Mouse (Mus musculus): Measurements from ENCODE around the gene Slco3a1.

Slco3a1 gene

DNA sequence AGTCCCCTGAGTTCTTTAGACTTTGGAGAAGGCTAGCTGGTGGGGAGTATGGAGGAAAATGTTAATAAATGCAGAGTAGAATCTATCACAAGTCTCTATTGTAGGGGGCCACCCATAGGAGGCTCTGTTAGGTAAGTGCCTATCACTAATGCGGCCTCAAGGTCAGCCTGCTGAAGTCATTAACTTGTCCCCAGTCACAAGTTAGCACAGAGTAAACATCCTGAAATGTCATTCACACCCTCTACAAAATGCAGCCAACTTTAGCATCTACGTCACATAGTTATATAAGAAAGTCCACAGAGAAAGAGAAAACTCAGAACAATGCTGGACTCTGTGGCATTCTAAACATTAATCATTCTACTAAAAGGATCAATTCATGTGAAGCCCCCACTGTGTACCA, 173.5 kb downstream of the Slco3a1 start:
- no peak for DNase-seq (ENCODE audit: low spot score)

DNA sequence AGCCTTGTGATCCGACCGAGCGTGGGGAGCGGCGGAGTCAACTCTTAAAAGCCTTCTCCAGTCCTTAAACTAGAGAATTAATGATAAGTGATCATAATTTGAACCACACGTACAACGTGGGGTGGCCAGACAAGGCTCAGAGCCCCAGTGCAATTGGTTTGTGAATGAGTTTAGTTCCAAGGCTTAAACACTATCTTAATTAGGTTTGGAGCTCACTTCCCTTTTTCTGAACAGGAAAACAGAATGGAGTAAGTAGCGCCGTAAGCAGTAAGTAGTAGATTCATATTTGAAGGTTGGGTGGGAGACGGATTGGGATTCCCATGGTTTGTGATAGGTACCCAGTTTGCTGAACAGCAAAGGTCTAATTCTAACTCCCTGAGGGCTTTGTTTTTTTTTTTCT, 176.7 kb downstream of the Slco3a1 start:
- no peak for DNase-seq (ENCODE audit: low spot score)

DNA sequence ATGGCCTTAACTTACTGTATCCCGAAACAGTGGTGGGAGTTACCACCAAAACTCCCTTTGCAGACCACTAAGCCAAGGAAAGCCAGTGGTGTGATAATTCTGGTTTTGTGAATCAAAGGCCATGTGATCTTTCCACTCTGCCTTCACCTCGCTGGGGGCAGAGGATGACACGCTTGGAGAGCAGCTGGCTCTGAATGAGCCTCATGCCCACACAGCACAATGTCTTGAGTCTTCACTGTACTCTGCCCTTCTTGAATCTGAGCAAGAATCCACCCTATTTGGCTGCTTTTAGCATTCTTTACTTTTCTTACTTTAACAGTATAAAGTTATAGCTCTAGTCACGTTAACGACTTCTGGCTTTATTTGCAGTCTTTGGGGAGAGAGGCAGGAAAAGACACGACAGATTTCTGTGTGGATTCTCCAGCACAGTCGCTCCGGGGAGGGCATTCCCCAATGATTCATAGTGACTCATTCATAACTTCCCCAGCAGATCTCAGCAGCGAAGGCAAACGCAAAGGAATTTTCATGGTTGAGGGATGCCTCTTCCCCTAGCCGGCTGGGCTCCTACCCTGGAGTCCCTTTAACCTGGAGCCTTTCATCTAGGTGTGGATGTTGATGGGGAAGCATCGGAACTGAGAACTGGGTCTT, 178.1 kb downstream of the Slco3a1 start:
- peak; percentile 24 for DNase-seq (ENCODE audit: low spot score)

DNA sequence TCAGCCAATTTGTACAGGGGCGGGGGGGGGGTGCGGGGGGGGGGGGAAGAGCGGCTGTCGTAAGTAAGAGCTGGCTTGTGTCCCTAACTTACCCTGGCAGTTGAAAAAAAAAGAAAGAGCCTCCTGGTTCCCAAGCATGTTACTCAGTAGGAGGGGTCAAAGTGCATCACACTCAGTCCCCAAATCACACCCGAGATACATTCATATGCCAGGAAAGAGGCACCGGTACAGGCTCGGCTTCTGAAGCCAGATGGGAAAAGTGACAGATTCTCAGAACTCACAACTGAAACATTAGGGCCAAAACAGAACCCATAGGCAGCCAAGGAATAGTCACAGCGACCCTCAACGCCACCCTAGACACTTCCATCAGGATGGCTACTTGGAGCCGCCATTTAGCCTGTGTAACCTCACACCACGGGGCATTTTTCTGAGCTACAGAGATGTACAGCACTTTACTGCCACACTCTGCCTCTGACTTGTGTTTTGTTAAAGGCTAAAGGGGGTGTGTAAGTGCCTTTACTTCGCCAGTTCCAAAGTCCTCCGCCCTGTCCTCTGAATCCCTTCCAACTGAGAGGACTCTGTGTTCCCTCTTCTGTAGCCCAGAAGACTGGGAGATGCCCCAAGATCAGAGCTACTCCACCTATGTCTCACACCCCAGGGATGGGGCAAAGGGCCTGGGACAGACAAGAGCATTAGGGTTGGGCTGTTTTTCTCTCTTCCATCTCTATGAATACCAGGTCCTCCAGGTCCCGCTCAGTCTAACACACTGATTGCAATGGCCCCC, 179.2 kb downstream of the Slco3a1 start:
- DNase-seq (ENCODE audit: low spot score) = no peak

DNA sequence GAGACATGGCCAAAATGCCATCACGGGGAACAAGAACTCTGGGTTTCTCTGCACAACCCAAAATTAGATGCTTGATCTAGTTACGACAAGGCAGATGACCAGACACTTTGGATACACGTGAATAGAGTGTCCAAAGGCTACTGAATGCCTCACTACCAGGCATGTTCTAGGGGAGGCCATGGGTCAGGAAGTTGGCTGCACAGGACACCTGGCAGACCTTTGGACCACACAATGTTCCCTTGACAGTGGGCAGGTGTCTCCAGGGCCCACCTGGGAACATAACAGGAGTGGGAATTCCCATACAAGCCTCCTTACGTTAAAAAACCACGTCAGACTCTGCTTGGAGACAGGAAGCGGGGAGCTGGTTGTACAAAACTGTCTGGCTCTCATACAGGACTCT, 181.5 kb downstream of the Slco3a1 start:
- no peak for DNase-seq (ENCODE audit: low spot score)

DNA sequence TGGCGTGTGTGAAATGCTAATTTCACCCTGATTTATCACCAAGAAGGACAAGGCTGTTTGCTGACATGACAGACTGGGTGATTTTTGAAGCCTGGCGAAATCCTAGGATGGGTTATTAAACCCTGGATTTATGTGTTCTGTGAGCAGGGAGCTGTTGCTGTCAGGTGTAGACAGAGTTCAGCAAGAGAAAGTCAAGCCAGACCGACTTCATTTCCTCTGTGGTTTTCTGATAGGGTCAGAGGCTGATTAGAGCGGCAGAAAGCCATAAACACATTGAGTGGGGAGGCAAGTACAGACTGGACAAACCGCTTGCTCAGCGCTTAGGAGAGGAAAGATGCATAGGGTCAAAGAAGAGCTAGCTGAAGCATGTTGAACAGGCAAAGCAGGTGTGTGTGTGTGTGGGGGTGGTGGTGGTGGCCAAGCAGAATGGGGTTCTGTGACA, 182.4 kb downstream of the Slco3a1 start:
- DNase-seq (ENCODE audit: low spot score) = no peak

DNA sequence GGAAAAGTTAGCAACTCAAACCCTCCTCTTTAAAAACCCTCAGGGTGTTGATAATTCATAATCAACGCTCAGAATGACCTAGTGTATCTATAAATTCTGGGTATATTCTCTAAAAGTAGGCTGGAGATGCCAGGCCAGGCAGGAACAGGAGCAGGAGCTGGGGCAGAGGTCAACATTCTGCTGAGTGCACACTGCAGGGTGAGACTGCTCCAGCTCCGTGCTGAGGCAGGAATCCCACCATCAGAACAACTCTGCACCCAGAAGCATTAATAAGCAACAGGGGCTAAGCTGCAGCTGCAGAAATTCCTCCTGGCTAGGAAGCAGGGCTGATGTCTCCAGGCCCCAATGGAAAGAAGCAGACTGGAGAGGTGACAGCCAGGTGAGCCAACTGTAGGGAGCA, 182.9 kb downstream of the Slco3a1 start:
- no peak for DNase-seq (ENCODE audit: low spot score)

DNA sequence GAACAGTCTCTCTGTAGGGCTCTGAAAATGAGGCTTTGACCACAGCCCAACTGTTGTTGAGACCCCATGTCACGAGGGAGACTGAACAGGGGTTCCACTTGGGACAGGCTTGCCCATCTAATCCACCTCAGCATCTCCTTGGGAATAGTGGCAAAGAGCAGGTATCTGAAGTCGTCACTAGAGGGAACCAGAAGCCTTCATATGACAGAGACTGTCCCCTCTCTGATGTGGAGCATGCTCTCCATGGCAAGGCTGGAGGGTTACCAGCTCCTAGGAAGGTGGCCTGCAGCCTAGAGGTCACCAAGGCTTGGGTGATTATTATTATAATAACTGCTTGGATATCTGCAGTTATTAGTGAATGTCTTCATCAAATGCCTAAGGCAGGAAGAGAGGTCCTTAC, 183.4 kb downstream of the Slco3a1 start:
- peak; percentile 51 for DNase-seq (ENCODE audit: low spot score)

DNA sequence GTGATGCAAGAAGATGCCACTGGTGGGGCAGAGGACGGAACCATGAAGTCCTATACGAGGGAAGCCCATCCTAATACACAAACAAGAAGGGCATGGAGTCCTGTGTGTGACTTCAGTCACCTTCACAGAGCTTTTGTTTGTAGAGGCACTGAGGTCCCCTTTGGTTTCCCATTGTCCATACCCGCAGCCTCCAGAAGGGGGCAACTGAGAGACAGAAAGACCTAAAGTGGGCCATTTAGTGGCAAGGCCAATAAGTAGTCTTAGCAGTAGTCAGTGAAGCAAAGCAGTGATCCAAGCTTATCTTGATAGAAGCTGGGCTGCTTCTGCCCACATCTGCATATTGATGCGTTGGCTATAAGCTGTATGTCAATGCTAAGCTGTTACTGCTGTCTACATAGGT, 184.9 kb downstream of the Slco3a1 start:
- peak; percentile 39 for DNase-seq (ENCODE audit: low spot score)

DNA sequence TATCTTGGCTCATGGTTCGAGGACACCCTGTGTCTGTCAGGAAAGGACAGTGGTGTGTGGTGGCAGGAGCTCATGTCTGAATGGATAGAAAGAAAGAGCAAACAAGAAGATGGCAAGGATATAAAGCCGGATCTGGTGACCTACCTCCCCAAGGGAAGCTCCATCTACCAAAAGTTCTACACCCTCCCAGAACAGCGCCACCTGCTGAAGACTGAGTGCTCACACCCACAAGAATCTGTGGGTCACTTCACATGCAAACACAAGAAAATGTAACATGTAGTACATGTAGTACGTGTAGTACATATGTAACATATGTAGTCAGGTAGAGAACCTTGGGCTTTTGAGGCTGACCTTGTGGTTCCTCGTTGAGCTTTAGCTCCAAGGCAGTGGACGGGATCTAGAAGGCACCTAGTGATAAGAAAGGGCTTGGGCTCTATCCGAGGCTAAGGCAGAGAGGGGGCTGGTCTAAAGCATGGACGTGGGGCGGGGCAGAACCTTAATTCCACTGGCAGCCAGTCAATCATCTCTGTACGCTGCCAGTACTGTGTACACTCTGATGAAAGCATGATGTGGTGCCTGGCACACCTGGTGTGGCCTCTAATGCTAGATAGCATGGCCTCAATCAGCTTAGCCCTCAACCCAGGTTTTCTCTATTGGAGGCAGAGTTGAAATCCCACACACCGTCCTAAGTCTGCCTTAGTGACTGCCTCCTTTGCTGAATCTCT, 186.2 kb downstream of the Slco3a1 start:
- DNase-seq (ENCODE audit: low spot score) = no peak

DNA sequence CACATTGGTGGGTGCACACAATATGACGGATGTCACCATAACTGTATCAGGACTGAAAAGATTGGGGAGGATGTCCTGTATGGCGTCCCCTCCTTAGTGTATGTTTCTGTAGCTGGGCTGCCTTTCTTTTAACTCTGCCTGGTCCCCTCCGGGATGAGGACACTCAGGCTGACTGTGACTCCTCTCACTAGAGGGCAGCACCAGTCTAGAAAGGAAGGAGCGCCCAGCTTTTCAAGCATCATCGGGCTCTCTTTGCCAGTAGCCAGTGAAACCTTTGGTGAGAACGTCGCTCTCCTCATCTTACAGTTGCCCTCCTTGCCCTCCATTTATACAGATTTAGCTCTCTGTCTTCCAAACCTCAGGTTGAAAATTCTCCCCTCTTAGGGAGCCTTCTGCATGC, 187.2 kb downstream of the Slco3a1 start:
- DNase-seq (ENCODE audit: low spot score) = peak; percentile 37

DNA sequence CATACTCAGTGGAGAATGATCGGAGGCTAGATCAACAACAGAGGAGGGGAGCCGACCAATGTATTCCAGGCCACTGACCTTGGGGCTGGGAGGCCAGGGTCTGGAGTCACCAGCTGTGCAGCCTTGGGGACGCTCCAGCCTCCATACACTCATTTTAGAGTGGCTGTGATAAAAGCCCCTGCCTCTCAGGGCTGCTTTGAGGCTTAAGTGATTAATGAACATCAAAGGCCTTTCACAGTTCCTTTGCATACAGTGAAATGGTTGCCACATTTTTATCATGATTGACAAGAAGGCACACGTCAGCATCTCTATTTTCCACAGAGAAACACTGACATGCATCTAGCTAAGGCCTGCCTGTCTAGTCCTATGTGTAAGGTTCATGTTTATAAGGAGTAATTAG, 189.0 kb downstream of the Slco3a1 start:
- DNase-seq (ENCODE audit: low spot score) = no peak

DNA sequence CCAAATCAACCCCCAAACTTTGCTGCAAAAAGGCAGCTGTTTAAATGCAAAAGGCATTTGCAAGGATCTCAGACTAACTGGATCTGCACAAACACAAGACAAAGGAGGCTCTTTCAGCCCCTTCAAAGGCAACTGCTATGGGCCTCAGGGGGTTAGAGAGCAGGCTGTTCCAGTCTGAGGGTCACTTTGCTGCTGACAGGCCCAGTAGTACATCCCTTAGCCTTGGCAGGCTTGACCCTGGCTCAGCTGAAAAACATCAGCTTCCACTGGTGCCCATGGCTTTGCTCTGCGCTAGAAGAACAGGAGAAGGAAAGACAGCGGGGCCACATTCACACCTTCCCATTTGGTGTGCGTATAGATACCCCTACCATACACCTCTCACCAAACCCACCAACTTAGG, 189.6 kb downstream of the Slco3a1 start:
- DNase-seq (ENCODE audit: low spot score) = no peak

DNA sequence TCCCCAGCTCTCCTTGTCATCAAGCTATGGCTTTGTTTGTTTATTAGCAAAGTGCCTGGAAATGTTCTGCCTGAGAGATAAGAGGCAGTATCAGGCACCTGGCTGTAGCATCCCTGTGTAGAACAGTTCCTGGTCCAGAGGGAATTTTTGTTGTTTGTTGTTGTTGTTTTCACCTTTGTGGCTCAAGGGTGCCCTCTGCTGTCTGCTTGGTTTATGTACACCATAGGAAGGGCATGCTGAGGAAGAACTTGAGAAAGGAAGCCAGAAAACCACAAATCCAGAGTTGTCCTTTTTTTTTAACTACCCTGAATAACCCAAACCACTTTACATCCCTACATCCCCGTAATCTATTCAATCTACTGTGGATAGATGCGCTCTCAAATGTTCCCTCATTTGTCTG, 191.1 kb downstream of the Slco3a1 start:
- DNase-seq (ENCODE audit: low spot score) = peak; percentile 27

DNA sequence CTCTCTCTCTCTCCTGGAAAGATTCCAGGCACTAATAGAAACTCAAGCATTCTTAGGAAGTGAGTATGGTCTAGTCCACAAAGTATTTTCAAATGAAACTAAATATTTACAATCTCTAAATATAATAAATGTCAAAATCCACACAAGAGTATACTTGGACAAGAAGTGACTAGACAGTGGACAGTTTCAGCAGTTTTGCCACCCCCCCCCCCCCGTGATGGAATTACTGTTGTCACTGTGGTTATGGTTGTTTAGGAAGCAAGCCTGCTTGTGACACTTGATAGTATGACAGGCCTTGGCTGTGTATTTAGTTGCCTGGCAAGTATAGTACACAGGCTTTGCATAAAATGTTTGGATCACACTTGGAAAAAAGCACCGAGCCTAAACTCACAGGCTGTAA, 192.9 kb downstream of the Slco3a1 start:
- DNase-seq (ENCODE audit: low spot score) = no peak

DNA sequence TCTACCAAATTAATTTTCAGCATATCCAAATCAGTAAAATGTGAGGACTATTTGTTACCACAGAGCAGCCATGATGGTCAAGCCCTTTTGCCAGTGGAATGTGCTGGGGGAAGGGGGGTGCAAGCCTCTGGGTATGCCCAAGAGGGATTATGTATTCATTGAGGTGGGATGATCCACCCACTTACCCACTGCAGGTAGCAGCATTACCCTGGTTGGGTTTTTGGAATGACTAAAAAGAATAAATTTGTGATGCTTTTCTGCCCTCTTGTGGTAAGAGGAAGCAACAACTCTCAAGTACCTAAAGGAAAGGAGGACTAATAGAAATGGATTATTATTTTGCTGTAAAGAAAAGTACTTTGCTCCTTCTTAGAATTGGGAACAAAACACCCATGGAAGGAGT, 197.6 kb downstream of the Slco3a1 start:
- DNase-seq (ENCODE audit: low spot score) = peak; percentile 48

DNA sequence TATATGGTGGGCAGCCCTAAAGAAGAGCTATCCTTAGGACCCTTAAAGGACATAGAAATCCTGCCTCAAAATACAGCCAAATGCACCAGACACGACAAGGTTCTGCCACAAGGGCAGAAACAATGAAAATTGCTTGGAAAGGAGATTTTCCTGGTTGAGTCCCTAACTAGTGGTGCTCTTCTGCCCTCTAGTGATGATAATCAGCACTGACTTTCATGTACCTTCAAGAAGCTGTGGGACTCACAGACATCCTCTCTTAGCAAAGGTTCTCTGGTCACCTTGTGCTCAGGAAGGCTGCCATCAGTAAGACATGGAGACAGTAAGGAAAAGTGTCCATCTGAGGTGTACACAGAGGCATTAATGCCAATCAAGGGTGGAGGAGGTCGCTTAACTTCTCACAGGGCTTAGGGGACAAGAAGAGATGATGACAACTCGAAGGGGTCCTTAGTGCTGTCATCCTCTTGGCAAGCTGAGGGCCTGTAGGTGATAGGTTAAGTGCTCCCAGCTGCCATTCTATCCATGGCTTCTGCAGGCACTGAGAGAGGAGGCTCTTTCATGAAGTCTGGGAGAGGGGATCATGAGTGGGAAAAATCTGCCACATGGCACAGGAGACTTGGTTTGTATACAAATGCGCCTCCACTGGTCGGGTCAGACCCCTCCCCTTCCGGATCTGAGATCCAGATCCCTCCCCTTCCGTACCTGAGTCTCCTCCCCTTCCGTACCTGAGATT, 199.9 kb downstream of the Slco3a1 start:
- peak; percentile 72 for DNase-seq (ENCODE audit: low spot score)

DNA sequence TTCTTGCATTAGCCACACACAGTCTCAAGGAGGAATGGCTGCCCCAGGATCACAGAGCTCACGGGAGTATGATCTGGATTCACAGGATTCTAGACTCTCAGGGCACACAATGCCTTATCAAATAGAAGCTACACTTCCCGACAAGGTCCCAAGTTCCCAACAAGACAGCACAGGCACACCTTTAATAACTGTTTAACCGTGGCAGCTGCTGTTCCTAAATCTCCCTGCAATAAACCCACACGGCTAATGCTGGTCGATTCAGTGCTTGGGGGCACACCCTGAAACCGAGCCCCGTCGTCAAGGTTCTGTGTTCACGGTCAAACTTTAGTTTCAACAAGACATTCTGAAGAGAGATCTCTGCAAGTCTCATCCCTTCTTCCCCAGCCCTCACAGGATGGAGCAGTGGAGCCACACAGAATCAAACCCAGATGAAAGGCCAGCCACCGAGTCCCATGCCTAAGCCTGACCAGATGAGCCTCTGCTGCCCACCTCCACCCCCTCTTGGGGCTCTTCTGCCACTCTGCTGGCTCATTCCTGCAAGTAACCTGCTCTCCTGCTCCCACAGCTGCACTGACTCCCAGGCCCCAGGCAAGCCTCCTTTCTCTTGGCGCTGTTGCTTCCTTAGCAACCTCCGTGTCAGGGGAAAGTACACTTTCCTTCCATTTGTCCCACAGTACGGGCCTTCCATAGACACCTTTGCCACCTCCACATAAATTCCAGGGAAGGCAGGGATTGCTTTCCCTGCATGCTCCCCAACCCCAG, 200.7 kb downstream of the Slco3a1 start:
- DNase-seq (ENCODE audit: low spot score) = no peak

DNA sequence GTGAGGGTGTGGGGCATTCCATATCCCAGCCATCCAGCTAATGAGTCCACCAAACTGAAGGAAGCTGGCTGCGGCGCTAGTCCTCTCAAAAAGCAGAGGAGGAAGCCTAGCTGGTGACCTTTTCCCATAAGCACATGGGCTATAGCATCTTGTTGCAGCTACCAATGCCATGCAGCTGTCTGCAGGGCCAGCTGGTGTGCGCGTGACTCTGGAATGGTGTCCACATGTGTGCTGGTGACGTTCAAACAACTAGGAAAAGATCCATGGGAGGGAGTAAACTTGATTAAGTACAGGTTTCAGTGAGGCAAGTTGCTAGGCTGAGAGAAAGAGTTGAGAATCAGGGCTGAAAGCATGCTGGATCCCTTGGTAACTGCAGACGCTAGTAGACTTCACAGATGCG, 201.3 kb downstream of the Slco3a1 start:
- DNase-seq (ENCODE audit: low spot score) = no peak

DNA sequence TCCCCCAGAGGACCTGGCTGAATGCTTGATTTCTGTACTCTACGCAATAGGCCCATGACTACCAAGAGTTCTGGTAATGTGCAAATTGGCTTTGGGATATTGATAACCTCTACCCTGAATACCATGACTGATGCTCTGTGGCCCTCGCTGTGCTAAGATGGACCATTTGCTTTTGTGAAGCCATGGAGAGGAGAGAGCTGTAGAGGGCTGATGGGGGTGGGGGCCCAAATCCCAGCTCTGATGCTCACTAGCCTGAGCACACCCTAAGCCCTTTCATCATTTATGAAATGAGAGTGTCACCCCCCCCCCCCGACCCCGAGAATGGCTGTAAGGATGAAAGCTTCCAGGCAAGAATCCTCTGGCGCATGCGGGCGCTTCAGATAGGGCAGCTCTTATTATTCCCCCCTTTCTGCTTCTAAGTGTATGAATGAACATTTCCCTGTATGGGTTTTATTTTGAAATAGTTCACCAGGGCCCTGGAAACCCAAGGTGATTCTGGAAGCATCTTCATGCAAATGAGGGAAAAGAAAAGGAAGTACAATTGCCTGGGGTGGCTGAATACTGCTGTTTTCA, 206.2 kb downstream of the Slco3a1 start:
- DNase-seq (ENCODE audit: low spot score) = no peak

DNA sequence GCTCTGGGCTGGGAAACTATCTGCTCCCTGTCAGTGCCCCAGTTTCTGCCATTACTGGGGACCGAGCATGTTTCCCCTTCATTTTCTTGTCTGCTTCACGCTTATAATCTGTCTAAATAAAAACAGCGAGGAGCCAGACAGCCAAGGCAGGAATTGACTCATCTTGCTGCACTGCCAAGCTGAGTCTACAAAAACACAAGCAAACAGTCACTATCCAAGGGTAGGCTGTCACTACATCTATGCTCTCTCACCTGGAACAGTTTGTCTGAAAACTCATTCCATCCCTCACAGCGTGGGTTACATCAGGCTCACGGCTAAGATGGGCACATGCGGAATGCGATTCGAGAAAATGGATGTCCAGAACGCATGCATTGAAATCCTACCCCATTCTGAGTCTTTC, 207.6 kb downstream of the Slco3a1 start:
- DNase-seq (ENCODE audit: low spot score) = no peak

Data from MN1 (cell line).